Mouse (Mus musculus) limb, embryonic 11.5 days (tissue): Measurements from ENCODE around the gene Srp72. TPM values are rescaled to one million over a fixed set of nuclear protein-coding genes. Genes with fewer than 3 reads are reported as not detected.
"Not testable (repeated sequence)": the region's sequence is repeated elsewhere in the genome, so short reads cannot be mapped to it uniquely, and the experiment has no call there.

ENCODE experiments used
- ATAC-seq: fragments of 200-750 bp; cut with Nextera tagmentation; 2 replicates; pipeline ENCODE4 v1.8.0; 2017; ENCODE audit warnings: low read depth; ENCODE audit not compliant: insufficient number of reproducible peaks, low FRiP score, low TSS enrichment
- DNase-seq: peaks from one replicate; pipeline ENCODE4 v3.0.0-alpha.2; 2015; ENCODE audit warnings: low spot score
- H3K27ac ChIP-seq: fragments of 300-500 bp; sonication (generic); replicated peaks from 2 replicates; pipeline ENCODE4 v1.5.1; 2014; ENCODE audit warnings: low read depth, mild to moderate bottlenecking, low read length
- H3K27me3 ChIP-seq: fragments of 300-500 bp; sonication (generic); 2 replicates; pipeline ENCODE4 v1.6.1; 2014; ENCODE audit warnings: mild to moderate bottlenecking, low read length, mixed read lengths; ENCODE audit not compliant: control insufficient read depth, insufficient read depth
- H3K36me3 ChIP-seq: fragments of 300-500 bp; sonication (generic); 2 replicates; pipeline ENCODE4 v1.6.1; 2014; ENCODE audit warnings: mild to moderate bottlenecking, low read length, moderate library complexity, mixed read lengths; ENCODE audit not compliant: control insufficient read depth, insufficient read depth
- H3K4me1 ChIP-seq: fragments of 300-500 bp; sonication (generic); 2 replicates; pipeline ENCODE4 v1.6.1; 2014; ENCODE audit warnings: low read length, mixed read lengths; ENCODE audit not compliant: control insufficient read depth, insufficient read depth
- H3K4me2 ChIP-seq: fragments of 300-500 bp; sonication (generic); 2 replicates; pipeline ENCODE4 v1.6.1; 2014; ENCODE audit warnings: low read depth, mild to moderate bottlenecking, moderate library complexity; ENCODE audit not compliant: severe bottlenecking
- H3K4me3 ChIP-seq: fragments of 300-500 bp; sonication (generic); 2 replicates; pipeline ENCODE4 v1.5.1; 2014; ENCODE audit warnings: low read depth, low read length
- H3K9ac ChIP-seq: fragments of 300-500 bp; sonication (generic); 2 replicates; pipeline ENCODE4 v1.6.1; 2014; ENCODE audit warnings: mild to moderate bottlenecking, low read length
- H3K9me3 ChIP-seq: fragments of 300-500 bp; sonication (generic); 2 replicates; pipeline ENCODE4 v1.6.1; 2016; ENCODE audit warnings: low read length; ENCODE audit not compliant: control insufficient read depth
- WGBS: fragments of 180-500 bp; shearing (Covaris S2); extraction: QIAGEN DNeasy Blood & Tissue Kit; methylation state at CpG from one replicate; pipeline ENCODE4 v1.1.7; 2014; 5-methylcytosine and 5-hydroxymethylcytosine counted together
- polyA plus RNA-seq: library from polyadenylated mRNA; unstranded; fragments of >200 nt; fragmentation: Nextera tagmentation; extraction: Ambion mirVana; gene quantifications from 2 replicates; pipeline ENCODE4 v1.2.1, GENCODE M21; 2014

Gene Srp72
- polyA plus RNA-seq, 1 experiment from 2014 or later = 88.6 TPM

GRCm38 (mm10) chr5:77011082-77011481 is 36.6 kb downstream of the Srp72 start:
- no peak overlapping the region for H3K9ac ChIP-seq
- DNase-seq = no peak
- no peaks in the 10 kb centered on the region for H3K4me1 ChIP-seq
- H3K9me3 ChIP-seq = no peaks in the 10 kb centered on the region
- no peak overlapping the region for H3K4me2 ChIP-seq
- no peak for ATAC-seq
- no peak overlapping the region for H3K4me3 ChIP-seq
- WGBS = 67% methylated on average over 3 of the region's 3 CpGs
- H3K27ac ChIP-seq = no peak overlapping the region
- H3K36me3 ChIP-seq = no peaks in the 10 kb centered on the region
- H3K27me3 ChIP-seq = no peaks in the 10 kb centered on the region

DNA sequence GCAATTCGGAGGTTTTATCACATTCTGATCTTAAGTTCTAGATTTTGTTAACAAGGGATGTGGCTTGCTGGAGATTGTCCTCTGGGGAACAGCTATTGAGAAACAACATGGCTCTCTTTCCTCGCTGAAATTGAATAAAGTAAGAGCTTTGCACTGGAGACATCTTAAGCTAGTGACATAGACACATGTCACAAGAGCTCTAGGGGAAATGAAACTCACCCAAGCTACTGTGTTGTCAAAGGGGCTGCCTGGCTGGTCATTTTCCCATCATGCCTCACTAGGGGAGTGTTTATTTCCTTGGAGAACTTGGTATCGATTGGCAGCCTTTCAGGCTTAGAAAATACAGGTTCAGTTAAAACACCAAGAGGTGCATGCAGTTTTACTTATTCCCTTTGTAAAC is 38.7 kb downstream of the Srp72 start:
- WGBS = 88% methylated on average over 3 of the region's 3 CpGs
- no peak for DNase-seq
- Histone ChIP-seq H3K9ac (no peak overlapping the region), H3K4me1 (no peaks in the 10 kb centered on the region), H3K4me2 (no peak overlapping the region), H3K27ac (no peak overlapping the region), H3K4me3 (no peak overlapping the region), H3K36me3 (no peaks in the 10 kb centered on the region), H3K9me3 (no peaks in the 10 kb centered on the region), H3K27me3 (peaks cover 3% of the 10 kb centered on the region; the same call in 1 of the 2 replicates)
- ATAC-seq = no peak

DNA sequence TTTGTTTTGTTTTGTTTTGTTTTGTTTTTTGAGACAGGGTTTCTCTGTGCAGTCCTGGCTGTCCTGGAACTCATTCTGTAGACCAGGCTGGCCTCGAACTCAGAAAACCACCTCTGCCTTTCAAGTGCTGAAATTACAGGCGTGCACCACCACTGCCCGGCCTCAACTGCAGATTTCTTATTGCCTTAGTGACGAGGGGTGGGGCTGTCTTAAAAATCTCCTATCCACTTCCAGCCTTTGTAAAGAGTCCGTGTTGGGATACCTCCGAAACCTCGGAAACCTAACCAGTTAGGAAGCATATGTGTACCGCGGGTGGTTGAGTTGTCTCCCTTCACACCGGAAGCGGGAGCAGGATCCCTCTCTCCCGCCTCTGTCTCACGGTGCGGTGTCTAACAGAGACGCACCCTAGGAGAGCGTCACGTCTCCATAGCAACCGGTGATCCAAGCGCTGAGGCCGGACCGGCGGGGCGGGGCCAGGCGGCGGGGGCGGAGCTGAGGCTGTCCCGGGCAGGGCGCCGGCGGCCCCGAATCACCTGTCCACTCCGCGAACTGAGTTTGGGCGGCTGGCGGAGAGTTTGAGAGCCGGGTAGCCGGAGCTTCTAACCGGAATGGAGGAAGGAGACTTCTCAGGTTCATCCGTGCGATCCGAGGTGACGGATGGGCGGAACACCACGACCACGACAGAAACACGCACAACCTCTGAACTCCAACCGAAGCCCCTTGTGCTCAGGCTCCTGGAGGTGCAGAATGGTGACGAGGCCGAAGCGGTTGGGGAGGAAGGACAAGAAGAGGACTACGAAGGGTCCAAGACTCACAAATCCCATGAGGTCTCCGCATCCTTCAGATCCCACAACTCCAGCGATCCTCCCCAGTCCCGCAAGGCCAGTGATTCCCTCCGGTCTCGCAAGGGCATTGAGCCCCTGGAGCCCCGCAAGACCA is 41.3 kb downstream of the Srp72 start, which contains the start of gene Thegl:
Thegl (plus strand) TSS at position 480 of the 939 bp plus-strand sequence.
- H3K27ac ChIP-seq = no peak within 1 kb of the TSS
- H3K4me1 ChIP-seq = no peaks in the 10 kb centered on the region
- H3K4me2 ChIP-seq = peak within 1 kb of the TSS; percentile 71
- H3K9ac ChIP-seq = no peak within 1 kb of the TSS
- H3K4me3 ChIP-seq = peak within 1 kb of the TSS; percentile 37
- ATAC-seq (peak; percentile 91), DNase-seq (peak; percentile 88)
- no peaks in the 10 kb centered on the region for H3K36me3 ChIP-seq
- peaks cover 3% of the 10 kb centered on the region; the same call in 1 of the 2 replicates for H3K27me3 ChIP-seq
- WGBS = 10% methylated on average over 57 of the region's 57 CpGs
- H3K9me3 ChIP-seq = no peaks in the 10 kb centered on the region

GRCm38 (mm10) chr5:77028034-77028433 is 53.6 kb downstream of the Srp72 start:
- H3K4me1 ChIP-seq = no peaks in the 10 kb centered on the region
- H3K9me3 ChIP-seq = no peaks in the 10 kb centered on the region
- H3K4me2 ChIP-seq = no peak overlapping the region
- DNase-seq = no peak
- no peaks in the 10 kb centered on the region for H3K36me3 ChIP-seq
- no peak overlapping the region for H3K9ac ChIP-seq
- no peaks in the 10 kb centered on the region for H3K27me3 ChIP-seq
- H3K27ac ChIP-seq = no peak overlapping the region
- no peak for ATAC-seq
- 72% methylated on average over 3 of the region's 3 CpGs for WGBS
- H3K4me3 ChIP-seq = no peak overlapping the region

DNA sequence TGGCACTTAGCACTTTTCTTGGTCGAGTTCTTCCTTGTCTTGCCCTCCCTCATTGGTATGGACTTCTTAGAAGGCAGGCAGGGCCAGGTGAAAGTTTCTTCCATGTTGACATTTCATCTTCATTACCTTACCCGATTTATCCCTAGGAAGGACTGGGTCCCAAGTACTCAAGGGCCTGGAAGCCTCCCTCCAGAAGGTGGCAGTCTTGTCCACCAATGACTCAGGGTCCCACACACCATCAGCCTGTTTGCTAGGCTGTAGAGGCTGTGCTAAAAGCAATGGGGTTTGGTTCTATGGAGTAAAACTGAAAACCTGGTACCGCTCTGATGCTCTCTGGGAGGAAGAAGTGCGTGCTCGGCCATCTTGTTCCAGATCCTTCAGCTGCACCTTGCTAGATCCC is 55.3 kb downstream of the Srp72 start:
- Histone ChIP-seq H3K36me3 (no peaks in the 10 kb centered on the region), H3K27ac (no peak overlapping the region), H3K4me3 (no peak overlapping the region), H3K27me3 (no peaks in the 10 kb centered on the region), H3K4me2 (no peak overlapping the region), H3K9ac (no peak overlapping the region), H3K4me1 (no peaks in the 10 kb centered on the region), H3K9me3 (no peaks in the 10 kb centered on the region)
- ATAC-seq = no peak
- 78% methylated on average over 5 of the region's 5 CpGs for WGBS
- DNase-seq = peak; percentile 27

- H3K36me3 ChIP-seq, ATAC-seq, DNase-seq, H3K9ac ChIP-seq, H3K27me3 ChIP-seq, H3K4me1 ChIP-seq, H3K9me3 ChIP-seq, H3K4me3 ChIP-seq, H3K27ac ChIP-seq, H3K4me2 ChIP-seq: not testable (repeated sequence)
Measured at GRCm38 (mm10) chr5:77035101-77035500, 60.6 kb downstream of the Srp72 start.

- WGBS = 88% methylated on average over 10 of the region's 10 CpGs
- H3K27ac ChIP-seq = no peak overlapping the region
- no peaks in the 10 kb centered on the region for H3K36me3 ChIP-seq
- H3K4me2 ChIP-seq = no peak overlapping the region
- no peaks in the 10 kb centered on the region for H3K4me1 ChIP-seq
- ATAC-seq (no peak), DNase-seq (no peak)
- H3K9me3 ChIP-seq = no peaks in the 10 kb centered on the region
- no peaks in the 10 kb centered on the region for H3K27me3 ChIP-seq
- no peak overlapping the region for H3K4me3 ChIP-seq
- H3K9ac ChIP-seq = no peak overlapping the region
Measured at GRCm38 (mm10) chr5:77038451-77038850, 64.0 kb downstream of the Srp72 start.

DNA sequence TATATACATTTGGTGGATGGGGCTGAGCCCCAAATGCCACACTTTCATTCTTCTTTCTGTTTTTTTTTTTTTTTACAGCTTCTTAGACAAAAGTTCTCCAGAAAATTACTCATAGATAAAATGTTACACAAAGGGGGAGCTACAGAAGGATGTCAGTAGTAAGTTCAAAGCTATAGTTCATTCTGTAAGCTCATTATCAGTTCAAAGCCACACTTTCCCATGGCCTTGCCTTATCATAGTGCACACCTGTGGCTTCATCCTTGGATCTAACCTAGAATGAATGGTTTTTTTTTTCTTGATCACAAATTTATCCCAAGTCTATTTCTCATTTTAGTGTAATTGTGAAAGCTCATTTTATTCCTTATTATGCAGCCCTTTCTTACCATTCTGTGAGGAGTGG is 64.9 kb downstream of the Srp72 start:
- ATAC-seq (no peak), DNase-seq (no peak)
- H3K27me3 ChIP-seq = no peaks in the 10 kb centered on the region
- no peaks in the 10 kb centered on the region for H3K9me3 ChIP-seq
- H3K9ac ChIP-seq = no peak overlapping the region
- H3K36me3 ChIP-seq = no peaks in the 10 kb centered on the region
- no peak overlapping the region for H3K27ac ChIP-seq
- H3K4me2 ChIP-seq = no peak overlapping the region
- no peak overlapping the region for H3K4me3 ChIP-seq
- no peaks in the 10 kb centered on the region for H3K4me1 ChIP-seq
